Mouse (Mus musculus): ENCODE data around the gene Gcnt4.

Gene Gcnt4

DNA sequence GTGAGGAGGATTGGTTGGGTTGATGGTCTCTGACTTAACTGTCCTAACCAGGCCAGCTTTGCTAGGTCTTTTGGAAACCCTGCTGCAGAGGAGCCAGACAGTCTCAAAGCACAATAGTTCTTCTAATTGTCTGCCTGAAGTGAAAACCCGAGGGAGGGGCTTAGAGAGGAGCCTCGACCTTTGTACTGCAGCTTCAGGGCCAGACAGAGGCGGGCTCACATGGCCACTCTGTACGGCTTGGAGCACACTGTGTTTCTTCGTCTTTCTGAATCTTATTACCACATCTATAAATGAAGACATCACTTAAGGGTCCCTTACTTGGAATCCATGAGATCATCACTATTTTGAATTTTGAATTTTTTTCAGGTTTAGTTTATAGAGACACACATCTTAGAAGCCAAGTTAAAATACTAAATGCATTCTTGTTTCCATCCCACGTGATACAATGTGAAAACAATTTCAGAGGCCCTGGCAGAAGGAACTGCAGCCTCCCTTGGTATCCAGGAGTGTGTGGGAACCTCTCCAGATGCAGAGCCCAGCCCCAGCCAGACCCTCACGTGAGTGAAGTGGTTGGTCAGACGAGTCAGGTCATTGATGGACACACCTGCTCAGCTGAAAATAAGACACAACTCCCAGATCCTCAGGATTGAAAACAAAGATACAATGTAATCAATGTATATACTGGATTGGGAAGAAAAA is 69.0 kb downstream of the Gcnt4 start:
- DNase-seq (ENCODE audit: low spot score in 2 of 2), result no peak

DNA sequence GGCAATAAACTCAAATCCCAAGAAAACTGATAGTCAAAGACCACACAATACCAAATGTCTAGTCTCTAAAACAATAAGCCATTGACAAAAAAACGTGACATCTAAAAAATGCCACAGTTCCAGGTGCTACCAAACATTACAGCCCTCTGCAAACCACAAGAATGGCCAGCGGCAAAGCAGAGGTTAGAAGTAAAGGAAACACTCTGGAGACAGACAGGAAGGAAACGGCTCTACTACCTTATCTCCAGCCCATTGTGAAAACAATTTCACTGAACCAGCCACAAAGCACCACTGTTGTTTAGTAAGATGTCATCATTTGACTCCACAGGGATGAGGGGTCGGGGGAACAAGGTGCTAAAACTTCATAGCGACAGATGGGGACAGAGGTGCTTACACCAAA is 70.8 kb downstream of the Gcnt4 start:
- DNase-seq (ENCODE audit: low spot score in 2 of 2), result no peak

DNA sequence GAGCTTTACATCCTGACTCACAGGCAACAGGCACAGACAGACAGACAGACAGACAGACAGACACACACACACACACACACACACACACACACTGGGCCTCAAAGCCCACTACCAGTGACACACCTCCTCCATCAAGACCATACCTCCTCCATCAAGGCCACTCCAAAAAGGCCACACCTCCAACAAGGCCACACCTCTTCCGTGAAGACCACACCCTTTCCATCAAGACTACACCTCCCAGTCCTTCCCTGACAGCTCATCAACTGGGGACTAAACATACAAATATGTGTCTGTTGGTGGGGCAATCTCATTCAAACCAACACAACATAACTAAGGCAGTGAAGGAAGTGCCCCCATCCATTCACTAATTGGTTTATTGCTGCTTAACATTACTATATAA is 72.6 kb downstream of the Gcnt4 start:
- no peak for DNase-seq (ENCODE audit: low spot score in 2 of 2)

All from left cerebral cortex, adult 9 months (tissue).